Mouse (Mus musculus) cortical plate, adult 2 months (tissue): ENCODE results near the gene Foxred1.

ENCODE experiments used
- CTCF ChIP-seq: fragments of 200-500 bp; IDR thresholded peaks from 2 replicates; pipeline ENCODE4 v1.5.1; 2011; ENCODE audit warnings: mild to moderate bottlenecking, control low read depth, low read length; ENCODE audit not compliant: insufficient read depth; ENCODE audit errors: extremely low read depth
- POLR2A ChIP-seq: fragments of 200-500 bp; IDR thresholded peaks from 2 replicates; pipeline ENCODE4 v1.6.1; 2011; ENCODE audit warnings: mild to moderate bottlenecking, low read length, control low read depth; ENCODE audit not compliant: insufficient read depth; ENCODE audit errors: extremely low read depth

DNA sequence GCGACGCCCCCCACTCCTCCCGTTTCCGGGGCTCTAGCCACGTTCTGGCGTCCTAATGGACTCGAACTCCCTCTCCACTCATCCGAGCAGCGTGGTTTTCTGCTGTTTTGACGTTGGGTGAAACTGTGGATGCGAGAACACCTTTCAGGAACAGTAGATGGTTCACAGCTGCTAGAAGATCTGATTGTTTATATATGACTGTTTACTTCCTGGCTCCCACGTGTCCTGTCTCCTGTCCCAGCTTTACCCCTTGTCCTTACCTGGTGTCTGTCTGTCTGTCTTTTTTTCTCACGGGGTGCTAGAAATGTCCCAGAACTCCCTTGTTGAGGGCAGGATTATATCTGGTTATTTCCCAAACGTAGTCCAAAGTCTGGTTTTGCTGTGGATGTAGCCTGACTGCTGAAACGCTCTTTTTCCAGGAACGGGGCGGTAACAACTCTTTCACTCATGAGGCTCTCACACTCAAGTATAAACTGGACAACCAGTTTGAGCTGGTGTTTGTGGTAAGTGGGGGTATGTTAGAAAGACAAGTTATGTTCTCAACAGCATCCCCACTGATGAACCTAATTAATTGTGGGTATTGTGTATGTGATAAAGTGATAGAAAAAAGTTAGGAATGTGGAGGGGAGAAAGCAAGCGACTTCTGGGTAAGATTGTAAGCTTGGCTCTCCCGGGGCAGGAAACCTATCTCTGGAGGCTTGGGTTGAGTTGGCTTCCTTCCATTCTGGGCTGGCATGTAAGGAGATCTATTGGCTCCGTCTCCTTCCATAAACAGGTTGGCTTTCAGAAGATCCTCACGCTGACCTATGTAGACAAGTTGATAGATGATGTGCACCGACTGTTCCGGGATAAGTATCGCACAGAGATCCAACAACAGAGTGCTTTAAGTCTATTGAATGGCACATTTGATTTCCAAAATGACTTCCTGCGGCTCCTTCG, 987 bp upstream of the Foxred1 start:
- TF ChIP-seq POLR2A, result no peak
- no peak for TF ChIP-seq CTCF
